Mouse (Mus musculus) c-Kit-positive CD71-positive TER-119-positive erythroid progenitor cells, embryonic 14.5 days (primary cell): Measurements from ENCODE around the gene Lmx1b.

Source experiments
- DNase-seq: peaks from one replicate; pipeline ENCODE4 v3.0.0-alpha.2; 2013; ENCODE audit warnings: low spot score

Gene Lmx1b

GRCm38 (mm10) chr2:33643721-33644713 is 3.7 kb upstream of the Lmx1b start:
- no peak for DNase-seq

- DNase-seq = peak; percentile 29
These were observed 2.5 kb upstream of the Lmx1b start for GRCm38 (mm10) chr2:33642650-33643458.

GRCm38 (mm10) chr2:33641859-33642571 is 1.7 kb upstream of the Lmx1b start:
- no peak for DNase-seq

- DNase-seq = no peak
These were observed 907 bp upstream of the Lmx1b start for GRCm38 (mm10) chr2:33640978-33641858.

- DNase-seq = no peak
These were observed 775 bp downstream of the Lmx1b start for GRCm38 (mm10) chr2:33639301-33640170.

GRCm38 (mm10) chr2:33638141-33638733 is 2.1 kb downstream of the Lmx1b start:
- DNase-seq = no peak

GRCm38 (mm10) chr2:33637288-33637687 is 3.0 kb downstream of the Lmx1b start:
- no peak for DNase-seq

GRCm38 (mm10) chr2:33636628-33637188 is 3.6 kb downstream of the Lmx1b start:
- no peak for DNase-seq

GRCm38 (mm10) chr2:33636117-33636521 is 4.2 kb downstream of the Lmx1b start:
- no peak for DNase-seq

- no peak for DNase-seq
These were observed 4.8 kb downstream of the Lmx1b start for GRCm38 (mm10) chr2:33635323-33636116.

DNA sequence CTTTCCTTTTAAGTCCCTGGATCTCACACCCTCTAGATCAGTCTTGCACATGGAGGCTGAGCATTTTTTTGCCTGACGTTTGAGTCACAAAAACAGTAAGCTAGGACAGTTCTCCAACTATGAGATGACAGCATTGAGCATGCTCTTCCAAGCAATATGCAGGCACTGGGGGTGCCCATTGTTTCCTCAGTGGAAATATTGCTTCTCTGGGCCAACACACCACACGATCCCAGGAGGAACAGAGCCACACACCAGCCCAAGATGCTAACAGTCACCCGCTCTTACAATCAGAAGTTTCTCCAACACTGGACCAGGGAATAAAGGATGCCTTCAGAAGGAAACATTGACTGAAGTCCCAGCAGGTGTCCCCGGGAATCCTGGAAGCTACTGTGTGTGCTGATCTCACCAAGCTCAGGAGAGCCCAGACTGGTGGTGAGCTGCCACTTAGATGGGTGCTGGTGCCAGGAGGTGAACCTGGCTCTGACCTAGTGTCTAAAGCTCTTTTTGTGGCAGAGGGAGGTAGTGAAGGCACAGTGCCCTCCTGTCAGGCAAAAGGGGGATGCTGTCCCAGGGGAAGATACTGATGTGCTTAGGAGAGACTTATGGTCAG is 5.7 kb downstream of the Lmx1b start:
- no peak for DNase-seq

DNA sequence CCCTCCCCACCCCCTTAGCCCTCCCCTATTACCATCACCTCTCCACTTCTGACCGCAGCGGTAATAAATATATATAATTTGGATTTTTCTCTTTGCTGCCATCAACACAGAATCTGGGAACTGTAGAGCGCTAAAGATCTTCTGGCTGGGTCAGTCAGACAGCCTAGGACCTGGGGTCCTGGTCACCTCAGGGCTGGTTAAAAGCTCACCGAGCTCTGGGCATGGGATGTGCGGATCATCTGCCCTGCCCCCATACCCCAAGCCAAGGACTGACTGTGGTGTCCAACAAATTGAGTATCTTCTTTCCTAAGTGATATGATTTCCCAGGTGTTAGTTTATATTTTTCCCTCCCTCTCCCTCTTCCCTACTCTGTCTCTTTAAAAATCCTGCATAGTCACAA is 6.4 kb downstream of the Lmx1b start:
- DNase-seq = no peak

DNA sequence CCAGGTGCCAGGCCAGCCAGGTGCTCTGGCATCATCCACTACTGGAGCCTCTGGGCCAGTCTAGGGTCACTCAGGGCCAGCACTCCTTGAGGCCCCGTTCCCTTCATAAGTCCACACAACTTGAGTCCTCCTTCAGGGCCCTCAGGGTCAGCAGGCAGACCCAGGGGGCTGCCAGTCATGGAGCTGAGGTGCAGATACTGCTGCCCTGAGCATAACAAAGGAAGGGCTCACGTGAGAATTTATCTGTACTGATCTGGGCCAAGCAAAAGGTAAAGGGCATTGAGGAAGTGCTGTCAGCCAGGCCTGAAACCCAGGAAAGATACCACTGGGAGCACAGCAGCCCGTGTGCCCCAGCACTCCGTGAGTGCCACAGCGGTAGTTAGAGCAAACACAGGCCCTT is 7.1 kb downstream of the Lmx1b start:
- no peak for DNase-seq

DNA sequence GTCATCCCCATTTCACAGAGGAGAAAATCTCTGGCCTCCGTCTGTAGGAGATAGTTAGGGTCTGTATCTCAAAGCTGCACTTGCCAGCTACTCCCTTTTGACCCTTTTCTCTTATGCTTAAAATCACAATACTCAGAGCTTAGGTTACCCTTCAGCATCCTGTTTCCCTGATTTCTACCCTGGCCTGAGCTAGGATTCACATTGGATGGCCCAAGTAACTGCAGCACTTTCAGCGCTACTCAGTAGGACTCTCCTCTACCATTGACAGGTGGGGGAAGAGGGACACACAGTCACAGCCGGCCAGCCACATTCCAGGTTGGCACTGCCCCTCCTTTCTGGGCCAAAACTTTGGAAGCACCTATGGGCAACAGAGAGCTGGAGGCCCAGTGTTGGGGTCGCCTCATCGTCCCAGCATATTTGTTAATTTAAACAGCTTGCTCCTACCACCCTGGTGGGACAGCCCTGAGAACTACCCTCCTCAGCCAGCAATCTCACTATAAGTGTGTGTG is 7.7 kb downstream of the Lmx1b start:
- DNase-seq = no peak

DNA sequence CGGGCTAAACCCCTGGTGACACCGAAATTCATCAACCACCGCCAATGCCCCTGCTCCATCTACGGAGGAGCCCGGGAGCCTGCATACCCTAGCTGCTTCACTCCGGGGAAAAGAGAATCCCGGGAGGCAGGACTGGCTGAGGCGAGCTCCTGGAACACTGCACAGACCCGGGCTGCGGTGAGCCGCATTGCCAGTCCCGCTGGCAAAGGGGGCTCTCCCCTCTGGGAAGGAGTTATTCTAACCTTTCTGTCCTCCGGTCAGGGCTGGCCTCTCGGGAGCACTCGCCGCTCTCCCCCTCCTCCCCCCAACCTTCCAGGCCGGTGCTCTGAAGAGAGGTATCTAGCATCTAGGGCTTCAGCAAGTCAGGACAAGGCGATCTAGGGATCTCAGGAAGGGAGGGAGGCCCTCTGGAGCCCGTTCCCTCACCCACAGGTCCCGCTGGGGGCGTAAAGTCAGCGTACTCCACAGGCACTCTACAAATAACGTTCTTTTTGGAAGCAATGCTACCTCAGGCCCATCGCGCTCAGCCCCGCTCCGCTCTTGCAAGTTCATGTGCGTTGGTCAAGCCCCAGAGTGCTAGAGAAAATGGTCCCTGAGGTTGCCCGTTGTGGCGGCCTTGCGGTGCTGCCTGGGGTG is 8.5 kb downstream of the Lmx1b start:
- no peak for DNase-seq

DNA sequence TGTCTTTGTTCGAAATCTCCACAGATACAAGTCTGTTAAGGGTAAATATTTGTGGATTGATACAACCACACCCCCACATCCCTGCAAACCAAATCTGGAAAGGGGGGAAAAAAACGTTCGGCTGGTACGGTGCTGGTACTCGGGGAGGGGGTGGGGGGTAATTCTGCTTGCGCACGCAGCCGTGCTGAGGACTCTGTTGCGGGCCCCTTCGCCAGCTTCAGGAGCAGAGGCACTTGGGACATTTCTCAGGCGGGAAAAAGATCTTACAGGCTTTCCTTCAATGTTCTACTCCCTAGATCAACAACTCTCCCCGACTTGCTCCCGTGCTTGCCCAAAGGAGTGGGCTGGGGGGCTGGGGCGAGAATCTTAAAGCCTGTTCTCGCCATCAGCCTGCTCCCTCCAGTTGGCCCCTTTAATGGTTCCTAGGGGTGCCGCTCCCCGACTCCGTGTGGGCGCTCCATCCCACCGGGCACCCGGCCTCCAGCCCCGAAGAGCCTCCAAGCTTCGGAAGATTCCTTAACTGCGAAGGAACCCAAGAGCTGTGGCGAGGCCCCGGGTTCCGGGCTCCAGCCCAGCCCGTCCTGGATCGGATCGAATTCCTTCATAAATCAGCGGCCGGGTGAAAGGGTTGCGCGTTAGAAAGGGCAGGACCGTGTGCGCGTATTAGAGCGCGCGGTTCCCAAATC is 9.1 kb downstream of the Lmx1b start:
- no peak for DNase-seq
